In genomic region chr8:73353108-73353793, GRCm38 (mm10) we compare ENCODE assay signal across 8 mouse cellular contexts. TPM values are rescaled to one million over a fixed set of nuclear protein-coding genes. Genes with fewer than 3 reads are reported as not detected.
DNase-seq lines count a peak whose midpoint lies in the region; ATAC-seq and TF ChIP-seq lines count a peak whose summit lies in the region.

Gene Large1 (minus strand): TSS chr8:73353540.

- ATAC-seq in Patski: peak; percentile 96
- peak; percentile 98 for ATAC-seq in hindbrain, embryonic 11.5 days (ENCODE audit: low FRiP score)
- peak; percentile 99 for ATAC-seq in lung, embryonic 16.5 days (ENCODE audit: low read depth)

- CTCF ChIA-PET in Patski (lab: Charles Lee): interaction anchor here (0.8 to 5.3 kb wide), 5 partner anchors 9 to 412 kb away, joined by 3 to 50 read pairs (median 13); no protein-coding TSS in a partner anchor

- POLR2A ChIA-PET in Patski (lab: Charles Lee): interaction anchor here (0.6 to 1.0 kb wide), 2 partner anchors 120 to 345 kb away, joined by 3 to 4 read pairs; no protein-coding TSS in a partner anchor

- H3K4me1 ChIP-seq in hindbrain, embryonic 11.5 days (replicated peaks; ENCODE audit: control insufficient read depth, insufficient read depth, low read length): no peaks in the 10 kb centered on the region
- peaks cover 17% of the 10 kb centered on the region for H3K4me1 ChIP-seq in lung, embryonic 16.5 days (replicated peaks; ENCODE audit: control insufficient read depth, insufficient read depth, low read length)
- H3K4me1 ChIP-seq in thymus, adult 2 months (replicated peaks; ENCODE audit: control insufficient read depth, insufficient read depth, low read length): peaks cover 16% of the 10 kb centered on the region

- H3K9ac ChIP-seq in hindbrain, embryonic 11.5 days (ENCODE audit: low read depth, low read length): peak within 1 kb of the TSS; percentile 97
- H3K9ac ChIP-seq in lung, embryonic 16.5 days (ENCODE audit: low read length): peak within 1 kb of the TSS; percentile 84

- TF ChIP-seq POLR2A in thymus, adult 2 months (IDR thresholded peaks at IDR 0.05; ENCODE audit: control insufficient read depth, extremely low read depth, insufficient read depth, low read length, poor library complexity): 0 out of 2 replicates have a peak, but pooled peaks have one; percentile 33

- under 1% methylated on average over 44 of the region's 84 CpGs for WGBS in hindbrain, embryonic 11.5 days
- WGBS in lung, embryonic 16.5 days: under 1% methylated on average over 63 of the region's 84 CpGs
- under 1% methylated on average over 83 of the region's 84 CpGs for WGBS in thymus, adult 2 months

- in situ Hi-C loops in Patski (cut with MboI; ENCODE audit: low pct_unique_long_range_greater_than_20kb): loop anchor here (5.0 to 10.0 kb wide), 2 partner anchors 346 to 1582 kb away; no protein-coding TSS in a partner anchor

- H3K4me2 ChIP-seq in hindbrain, embryonic 11.5 days (replicated peaks; ENCODE audit: low read depth, low read length): peak within 1 kb of the TSS; percentile 84
- H3K4me2 ChIP-seq in lung, embryonic 16.5 days (ENCODE audit: low read depth, low read length): peak within 1 kb of the TSS; percentile 69

- H3K27ac ChIP-seq in hindbrain, embryonic 11.5 days (ENCODE audit: low read depth, low read length): peak within 1 kb of the TSS; percentile 94
- peak within 1 kb of the TSS; percentile 87 for H3K27ac ChIP-seq in lung, embryonic 16.5 days (ENCODE audit: low read length)
- H3K27ac ChIP-seq in thymus, adult 2 months (ENCODE audit: control insufficient read depth, insufficient read depth, low read length): no peak within 1 kb of the TSS

- H3K36me3 ChIP-seq in hindbrain, embryonic 11.5 days (ENCODE audit: control insufficient read depth, insufficient read depth, low read length): no peaks in the 10 kb centered on the region
- no peaks in the 10 kb centered on the region for H3K36me3 ChIP-seq in lung, embryonic 16.5 days (ENCODE audit: control insufficient read depth, insufficient read depth, low read length)
- H3K36me3 ChIP-seq in thymus, adult 2 months (ENCODE audit: control insufficient read depth, insufficient read depth, low read length): no peaks in the 10 kb centered on the region

- H3K9me3 ChIP-seq in hindbrain, embryonic 11.5 days (ENCODE audit: control insufficient read depth, low read length): no peaks in the 10 kb centered on the region
- H3K9me3 ChIP-seq in lung, embryonic 16.5 days (ENCODE audit: control insufficient read depth, low read length): no peaks in the 10 kb centered on the region

- H3K4me3 ChIP-seq in hindbrain, embryonic 11.5 days (ENCODE audit: low read depth, low read length): peak within 1 kb of the TSS; percentile 78
- peak within 1 kb of the TSS; percentile 86 for H3K4me3 ChIP-seq in lung, embryonic 16.5 days (ENCODE audit: low read length)
- H3K4me3 ChIP-seq in thymus, adult 2 months (ENCODE audit: control insufficient read depth, insufficient read depth, low read length): peak within 1 kb of the TSS; percentile 62

- H3K27me3 ChIP-seq in Patski: no peaks in the 10 kb centered on the region
- no peaks in the 10 kb centered on the region for H3K27me3 ChIP-seq in hindbrain, embryonic 11.5 days (ENCODE audit: control insufficient read depth, insufficient read depth, low read length)
- H3K27me3 ChIP-seq in lung, embryonic 16.5 days (ENCODE audit: control insufficient read depth, insufficient read depth, low read depth, low read length): no peaks in the 10 kb centered on the region
- H3K27me3 ChIP-seq in thymus, adult 2 months (ENCODE audit: control insufficient read depth, insufficient read depth, low read length): peaks cover 3% of the 10 kb centered on the region; the same call in 1 of the 2 replicates

- TF ChIP-seq CTCF in Patski (IDR thresholded peaks at IDR 0.05): no peak
- TF ChIP-seq CTCF in thymus, adult 2 months (IDR thresholded peaks at IDR 0.05; ENCODE audit: borderline replicate concordance, control insufficient read depth, extremely low read depth, insufficient read depth, low read length, poor library complexity): no peak

- peak; percentile 93 for DNase-seq in Patski (ENCODE audit: low read depth, low spot score)
- peak; percentile 98 to 99 for DNase-seq in cerebellum, postnatal 14 days
- DNase-seq in frontal cortex, postnatal 10 days (ENCODE audit: low spot score in 2 of 2): peak; percentile 98 to 99
- peak; percentile 96 for DNase-seq in hindbrain, embryonic 11.5 days (ENCODE audit: low spot score)
- peak; percentile 99 for DNase-seq in layer of hippocampus, adult 9-11 months
- peak; percentile 97 for DNase-seq in ovary, adult 18-20 months (ENCODE audit: low spot score)
- DNase-seq in thymus, adult 2 months: peak; percentile 91

RNA-seq across cellular contexts. Expression of gene Large1, which starts in this region (rescaled TPM):
- 68.6 TPM for polyA plus RNA-seq in Patski (2021)
- polyA plus RNA-seq in hindbrain, embryonic 11.5 days (2014; fragmentation: Nextera tagmentation; extraction: Ambion mirVana): 11.2 and 13.4 TPM in 2 replicates
- 5.1 and 5.5 TPM in 2 replicates for polyA plus RNA-seq in lung, embryonic 16.5 days (2015; fragmentation: Nextera tagmentation; extraction: Ambion mirVana)
- polyA plus RNA-seq in thymus, adult 2 months (2012; rRNA removed): 3.5 and 4.4 TPM in 2 replicates
